Mouse (Mus musculus) spleen, adult 12 weeks (tissue): ENCODE results near the gene Capn1.
A peak's percentile ranks its signal among the peaks of the same experiment; 100 is the strongest.

ENCODE experiments used
- DNase-seq: peaks from one replicate; pipeline ENCODE4 v3.0.0; 2022; ENCODE audit warnings: low spot score

The Capn1 gene

DNA sequence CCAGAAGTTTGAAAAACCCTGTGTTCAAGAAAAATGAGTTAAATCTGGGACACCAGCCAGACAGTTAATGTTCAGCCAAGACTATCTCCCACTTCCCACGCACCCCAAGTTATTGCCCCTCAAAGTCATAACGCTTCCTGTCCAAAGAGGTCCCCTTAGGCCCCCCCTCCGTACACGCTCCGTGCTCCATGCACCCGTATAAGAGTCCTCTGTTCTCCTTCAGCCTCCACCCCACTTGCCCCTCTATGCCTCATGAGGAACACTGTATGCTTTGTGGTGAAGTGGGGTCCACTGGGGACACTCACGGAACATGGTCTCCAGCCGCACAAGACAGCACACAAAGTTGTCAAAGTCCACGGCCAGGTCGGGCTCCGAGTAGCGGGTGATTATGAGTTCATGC lies 25.7 kb downstream of the Capn1 start:
- DNase-seq: no peak

DNA sequence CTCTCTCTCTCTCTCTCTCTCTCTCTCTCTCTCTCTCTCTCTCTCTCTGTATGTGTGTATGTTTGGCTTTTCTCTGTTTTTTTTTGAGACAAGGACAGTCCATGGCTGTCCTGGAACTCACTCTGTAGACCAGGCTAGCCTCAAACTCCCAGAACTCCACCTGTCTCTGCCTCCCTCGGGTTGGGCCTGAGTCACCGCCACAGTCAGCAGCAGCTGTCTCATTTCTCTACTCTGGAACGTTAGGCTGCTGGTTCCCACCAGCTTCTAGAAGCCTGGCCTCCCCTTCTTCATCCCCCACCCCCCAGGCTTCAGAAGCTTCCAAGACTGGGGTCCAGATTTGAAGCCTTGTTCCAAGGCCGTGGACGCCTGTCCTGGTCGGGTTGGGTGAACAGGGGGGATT lies 26.1 kb downstream of the Capn1 start:
- no peak for DNase-seq

DNA sequence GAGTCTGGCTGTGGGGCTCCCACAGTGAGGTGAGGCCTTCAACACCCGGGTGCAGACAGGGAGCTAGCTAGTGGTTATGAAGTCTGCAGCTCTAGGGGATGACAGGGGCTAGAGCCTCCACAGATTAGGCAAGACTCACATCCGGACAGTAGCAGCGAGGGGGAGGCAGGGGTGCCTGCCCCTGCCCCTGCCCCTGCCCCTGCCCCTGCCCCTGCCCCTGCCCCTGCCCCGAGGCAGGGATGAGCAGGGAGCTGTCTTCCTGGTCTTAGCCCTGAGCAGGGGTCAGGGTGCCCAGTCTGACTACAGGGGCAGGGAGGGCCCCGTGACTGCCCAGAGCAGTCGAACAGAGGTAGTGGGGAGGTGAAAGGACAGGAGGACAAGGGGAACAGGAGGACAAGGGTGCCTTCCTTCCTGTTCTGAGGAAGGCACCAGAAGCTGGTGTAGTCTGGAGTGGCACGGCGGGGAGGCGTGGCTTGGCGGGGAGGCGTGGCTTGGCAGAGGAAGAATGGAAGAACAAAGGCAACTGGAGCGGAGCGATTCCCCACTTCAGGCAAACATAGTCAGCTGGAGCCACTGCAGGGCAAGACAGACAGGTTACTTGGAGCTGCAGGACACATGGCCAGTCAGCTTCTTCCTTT lies 26.8 kb downstream of the Capn1 start:
- DNase-seq: peak; percentile 23

DNA sequence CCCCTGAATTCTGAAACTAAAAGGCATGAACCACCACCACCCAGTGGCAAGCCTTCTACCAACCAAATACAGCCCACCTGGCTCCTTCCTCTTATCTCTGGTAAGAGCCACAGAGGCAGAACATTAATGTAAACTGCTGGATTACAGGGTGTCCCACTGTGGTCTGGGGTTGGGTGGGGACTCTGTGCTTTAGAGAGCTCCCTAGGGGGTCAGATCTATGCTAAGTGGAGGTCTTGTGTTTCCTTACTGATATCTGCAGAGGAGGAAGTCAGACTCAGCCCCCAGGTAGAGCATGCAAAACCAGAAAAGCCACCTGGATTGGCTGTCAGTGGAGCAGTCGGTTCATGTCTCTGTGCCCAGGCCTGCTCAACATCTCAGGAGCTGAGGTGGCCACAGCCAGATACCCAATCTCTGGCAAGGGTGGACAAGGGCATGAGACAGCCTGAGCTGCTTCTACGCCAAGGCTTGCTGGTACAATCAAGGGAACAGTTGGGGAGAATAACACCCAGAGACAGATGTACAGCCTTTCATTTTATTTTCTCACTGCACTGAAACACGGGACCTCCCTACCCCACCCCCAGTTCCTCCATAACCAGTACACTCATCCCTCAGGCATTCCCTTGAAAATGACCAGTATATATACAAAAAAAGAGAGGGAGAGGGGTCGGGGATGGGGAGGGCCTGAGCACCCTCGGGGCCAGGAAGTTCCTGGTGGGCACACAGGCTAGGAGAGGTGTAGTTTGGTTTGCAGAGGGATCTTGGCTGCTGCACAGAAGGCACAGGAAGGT lies 27.5 kb downstream of the Capn1 start:
- DNase-seq: no peak

DNA sequence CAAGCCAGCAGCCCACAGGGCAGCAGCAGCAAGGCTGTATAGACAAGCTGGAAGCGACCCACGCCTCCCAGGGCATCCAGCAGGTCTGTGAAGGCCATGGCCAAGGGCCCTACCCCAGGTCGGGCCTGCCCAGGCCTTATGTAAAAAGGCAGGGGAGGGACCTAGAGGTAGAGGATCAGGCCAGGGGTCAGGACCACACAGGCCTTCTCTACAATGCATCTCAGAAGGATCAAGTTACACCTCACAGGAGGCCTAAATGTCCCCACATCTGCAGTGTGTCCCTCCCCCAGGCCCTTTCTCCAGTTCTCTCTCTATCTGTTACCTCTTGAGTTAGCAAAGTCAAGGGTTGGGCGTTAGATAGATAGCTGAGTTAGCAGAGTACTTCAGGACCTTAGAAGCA lies 29.7 kb downstream of the Capn1 start, which contains the start of gene Slc22a20:
Gene Slc22a20, minus strand, starts transcription at position 101 of the 400 bp plus-strand sequence.
- DNase-seq: no peak

DNA sequence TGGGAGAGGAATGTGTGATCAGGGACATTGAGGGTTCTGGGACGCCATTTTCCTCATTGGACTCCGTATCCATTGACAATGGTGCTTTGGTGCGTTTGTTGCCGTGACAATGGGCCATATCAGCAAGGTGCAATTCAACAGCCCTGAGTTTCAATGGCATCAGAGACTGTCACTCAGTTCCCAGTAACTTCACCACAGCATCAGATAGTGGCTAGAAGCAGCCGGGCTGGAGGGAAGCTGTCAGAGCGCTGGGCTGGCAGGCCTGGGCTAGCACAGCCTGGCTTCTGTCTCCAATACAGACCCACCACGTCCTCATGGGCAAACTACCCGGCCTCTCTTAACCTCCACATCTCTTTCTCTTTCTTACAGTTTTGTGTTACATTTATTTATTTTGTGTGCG lies 35.2 kb downstream of the Capn1 start:
- DNase-seq: no peak

DNA sequence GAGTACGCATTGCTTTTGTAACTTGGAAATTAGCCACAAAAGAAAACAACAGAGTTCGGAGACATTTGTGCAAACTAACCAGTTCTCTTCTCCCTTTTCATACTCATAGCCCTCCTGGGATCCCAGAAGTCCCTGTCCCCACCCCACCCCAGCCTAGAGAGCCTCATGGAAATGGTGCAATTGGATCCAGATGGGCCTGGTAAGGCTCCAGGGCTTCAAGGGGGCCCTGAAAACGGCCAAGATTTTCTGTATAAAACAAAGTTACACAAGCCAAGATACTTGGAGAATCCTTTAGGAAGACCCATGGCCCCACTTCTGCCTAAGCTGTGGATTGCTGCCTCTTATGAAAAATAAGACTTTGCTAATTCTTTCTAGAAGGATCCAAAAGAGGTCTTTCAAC lies 38.0 kb downstream of the Capn1 start:
- no peak for DNase-seq

DNA sequence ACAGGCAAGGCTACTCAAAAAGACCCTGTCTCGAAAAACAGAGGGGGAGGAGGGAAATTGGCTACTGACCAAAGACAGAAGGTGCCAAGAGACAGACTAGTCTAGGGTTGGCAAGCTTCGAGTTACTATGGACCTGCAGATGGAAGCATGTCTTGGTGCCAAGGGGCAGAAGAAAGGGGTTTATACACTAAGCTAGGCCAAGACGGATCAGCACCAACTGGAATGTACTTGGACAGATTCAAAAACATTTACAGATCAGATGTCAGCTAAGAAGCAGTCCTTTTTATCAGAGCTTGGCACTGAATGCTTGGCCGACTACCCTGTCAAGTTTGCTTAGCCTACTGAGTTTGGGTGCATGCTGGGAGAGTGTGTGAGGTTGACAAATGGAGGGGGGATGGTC lies 40.0 kb downstream of the Capn1 start:
- no peak for DNase-seq

DNA sequence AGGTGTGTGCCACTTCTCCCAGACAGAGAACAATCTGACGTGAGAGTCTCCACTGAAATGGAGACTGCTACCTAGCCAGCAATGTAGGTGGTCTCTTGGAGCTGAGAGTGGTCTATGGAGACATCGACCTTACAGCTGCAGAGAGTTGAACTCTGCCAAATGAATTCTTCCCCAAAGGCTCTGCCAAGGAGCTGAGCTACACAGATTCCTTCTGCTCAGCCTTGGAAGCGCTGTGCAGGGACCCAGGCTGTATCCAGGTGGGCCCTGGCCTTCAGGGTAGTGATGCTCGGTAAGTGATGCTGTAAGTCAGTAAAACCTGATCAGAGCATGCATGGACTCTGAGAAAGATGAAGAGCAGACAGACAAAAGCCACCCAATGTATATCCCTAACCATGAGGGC lies 40.6 kb downstream of the Capn1 start:
- no peak for DNase-seq

DNA sequence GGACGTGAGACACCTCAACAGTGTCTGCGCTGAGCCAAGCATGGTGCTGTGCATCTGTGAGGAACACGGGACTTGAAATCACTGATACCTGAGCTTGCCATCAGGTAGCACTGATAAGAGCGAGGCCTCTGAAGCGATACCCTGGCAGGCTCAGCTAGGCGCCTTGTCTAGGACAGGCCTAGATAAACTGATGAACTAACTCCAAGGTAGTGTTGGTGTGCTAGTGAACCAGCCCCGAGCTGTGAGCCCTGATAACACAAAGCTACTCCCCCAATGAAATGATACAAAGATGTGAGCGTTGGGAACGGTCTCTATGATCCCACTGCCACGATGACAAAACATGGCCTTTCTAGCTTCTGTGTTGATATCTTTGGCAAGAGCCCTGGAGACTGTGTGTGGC lies 48.0 kb downstream of the Capn1 start:
- peak; percentile 17 for DNase-seq

DNA sequence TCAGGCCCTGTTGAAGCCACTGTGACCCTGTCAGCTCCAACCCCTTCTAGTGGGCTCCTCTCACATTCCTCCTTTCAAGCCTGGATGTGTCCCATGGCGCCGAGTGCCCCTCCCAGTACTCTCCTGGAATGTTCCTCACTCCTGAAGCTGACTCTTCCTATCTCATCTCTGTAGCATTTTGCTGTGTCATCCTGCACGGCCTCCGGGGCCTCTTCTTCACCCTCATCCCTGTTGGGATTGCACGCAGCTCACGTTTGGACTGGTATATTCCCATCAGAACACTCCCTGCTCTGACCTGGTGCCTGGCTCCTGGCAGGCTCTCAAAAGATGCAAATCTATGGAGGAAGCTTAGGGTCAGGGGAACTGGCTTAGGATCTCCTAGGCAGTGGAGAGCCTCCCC lies 48.9 kb downstream of the Capn1 start:
- peak; percentile 52 for DNase-seq

DNA sequence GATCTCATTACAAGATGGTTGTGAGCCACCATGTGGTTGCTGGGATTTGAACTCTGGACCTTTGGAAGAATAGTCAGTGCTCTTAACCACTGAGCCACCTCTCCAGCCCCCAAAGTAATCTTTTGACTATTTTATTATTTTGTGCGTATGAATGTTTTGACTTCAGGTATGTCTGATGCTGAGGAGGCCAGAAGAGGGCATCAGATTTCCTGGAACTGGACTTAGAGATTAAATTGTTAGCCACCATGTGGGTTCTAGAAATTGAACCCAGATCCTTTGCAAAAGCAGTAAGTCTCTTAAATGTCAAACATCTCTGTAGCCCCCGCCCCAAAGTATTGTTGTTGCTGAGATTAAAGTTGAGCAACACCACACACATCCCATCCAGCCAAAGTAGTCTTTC lies 49.8 kb downstream of the Capn1 start:
- DNase-seq: no peak

DNA sequence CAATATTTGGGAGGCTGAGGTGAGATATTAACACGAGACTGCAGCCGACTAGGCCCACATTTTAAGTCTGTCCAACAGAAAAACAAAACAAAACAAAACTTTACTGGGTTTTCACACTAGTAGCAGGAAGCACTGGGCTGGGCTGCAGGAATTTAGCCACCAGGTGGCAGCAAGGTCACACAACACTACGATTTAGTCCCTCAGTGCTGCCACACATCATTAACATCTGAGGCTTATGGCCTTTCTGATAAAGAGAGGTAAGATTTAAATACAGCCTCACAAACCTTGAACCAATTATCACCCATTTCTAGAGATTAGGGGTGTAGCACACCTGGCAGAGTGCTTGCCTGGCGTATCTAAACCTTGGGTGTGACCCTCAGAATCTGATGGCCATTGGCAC lies 50.4 kb downstream of the Capn1 start:
- peak; percentile 77 for DNase-seq

DNA sequence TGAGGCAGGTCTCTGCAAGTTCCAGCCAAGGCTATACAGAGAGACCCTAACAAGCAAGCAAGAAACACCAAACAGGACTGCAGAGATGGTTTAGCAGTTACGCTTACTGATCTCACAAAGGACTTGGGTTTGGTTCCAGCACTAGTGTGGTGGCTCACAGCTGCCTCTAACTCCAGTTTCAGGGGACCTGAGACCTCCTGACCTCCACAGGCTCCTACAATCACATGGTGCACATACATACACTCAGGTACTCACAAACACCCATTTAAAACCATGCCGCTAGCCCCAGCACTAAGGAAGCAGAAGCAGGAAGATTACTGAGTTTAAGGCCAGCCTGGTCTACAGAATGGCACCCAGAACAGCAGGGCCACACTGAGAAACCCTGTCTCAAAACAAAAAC lies 50.9 kb downstream of the Capn1 start:
- DNase-seq: no peak

DNA sequence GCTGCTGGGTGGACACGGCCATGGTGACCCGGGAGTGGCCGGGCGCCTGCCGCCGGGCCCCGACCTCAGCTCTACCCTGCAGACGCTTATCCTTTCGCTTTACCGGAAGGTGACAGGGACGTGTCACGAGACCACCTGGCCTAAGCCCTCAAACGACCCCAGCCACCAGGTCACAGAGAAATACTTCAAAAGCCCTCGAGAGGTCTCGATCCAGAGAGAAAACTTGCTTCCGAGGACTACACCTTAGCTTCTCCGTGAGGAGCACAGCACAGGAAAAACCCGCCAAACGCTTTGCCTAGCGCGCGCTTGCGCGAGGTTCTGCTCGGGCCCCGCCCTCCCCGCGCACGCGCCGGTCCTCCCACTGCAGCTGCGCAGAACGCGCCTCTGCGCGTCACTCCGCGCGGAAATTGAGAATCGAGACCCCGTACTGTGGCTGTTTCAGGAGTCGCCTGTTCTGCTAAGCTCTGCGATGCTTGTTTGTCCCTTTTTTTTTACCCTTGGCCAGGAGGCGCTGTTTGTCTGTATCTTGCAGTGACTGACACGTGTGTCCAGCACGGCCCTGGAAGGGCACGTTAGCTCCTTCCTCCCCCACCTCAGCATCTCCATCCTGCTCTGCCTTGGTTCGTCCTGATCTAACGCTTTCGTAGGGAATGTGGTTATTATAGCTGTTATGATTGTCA lies 51.7 kb downstream of the Capn1 start, which contains the start of gene Pola2:
Gene Pola2, minus strand, starts transcription at position 320 of the 680 bp plus-strand sequence.
- peak; percentile 83 for DNase-seq

DNA sequence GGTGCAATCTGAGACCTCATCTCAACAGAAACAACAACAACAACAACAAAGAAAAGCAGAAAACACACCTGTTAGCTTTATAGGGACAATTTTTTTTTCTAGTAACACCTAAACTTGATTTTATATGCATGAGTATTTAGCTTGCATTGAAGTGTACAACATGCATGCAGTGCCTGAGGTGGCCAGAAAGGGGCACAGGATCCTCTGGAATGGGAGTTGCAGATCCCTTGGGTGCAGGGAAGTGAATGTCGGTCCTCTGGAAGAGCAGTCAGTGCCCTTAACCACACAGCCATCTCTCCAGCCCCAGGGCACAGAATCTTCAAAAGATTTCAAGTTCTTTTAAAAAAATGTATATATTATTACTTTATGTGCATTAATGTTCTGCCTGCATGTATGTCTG lies 53.0 kb downstream of the Capn1 start:
- DNase-seq: no peak

DNA sequence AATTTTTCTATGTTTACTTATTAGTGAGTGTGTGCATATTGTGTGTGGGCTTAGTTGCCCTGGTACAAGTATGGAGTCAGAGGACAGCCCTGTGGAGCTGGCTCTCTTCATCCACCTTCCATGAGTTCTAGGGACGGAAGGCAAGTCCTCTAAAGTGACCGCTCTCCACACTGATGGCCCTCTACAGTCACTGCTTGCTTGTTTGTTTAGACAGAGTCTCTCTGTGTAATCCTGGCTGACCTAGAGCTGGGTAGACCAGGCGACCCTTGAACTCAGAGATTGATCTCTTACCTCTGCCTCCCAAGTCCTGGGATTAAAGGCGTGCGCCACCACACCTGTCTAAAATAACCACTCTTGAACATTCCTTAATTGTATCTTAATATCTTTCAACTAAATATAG lies 58.3 kb downstream of the Capn1 start:
- DNase-seq: no peak

DNA sequence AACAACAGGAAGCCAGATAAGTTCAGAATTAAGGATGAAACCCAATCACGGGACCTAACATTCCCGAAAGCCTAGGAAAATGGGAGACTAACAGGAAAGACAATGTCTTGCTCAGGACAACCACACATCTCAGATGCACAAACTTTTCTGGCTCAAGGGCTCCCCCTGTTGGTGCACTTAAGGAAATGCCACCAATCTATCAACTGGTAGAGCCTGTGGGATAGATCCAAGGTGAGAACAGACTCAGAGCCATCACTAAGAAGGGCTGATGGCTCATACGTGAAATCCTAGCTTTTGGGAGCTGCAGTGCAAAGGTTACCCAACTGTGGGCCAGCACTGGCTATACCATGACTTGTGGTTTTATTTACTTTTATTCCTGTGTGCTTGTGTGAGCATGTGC lies 59.0 kb downstream of the Capn1 start:
- DNase-seq: peak; percentile 67

DNA sequence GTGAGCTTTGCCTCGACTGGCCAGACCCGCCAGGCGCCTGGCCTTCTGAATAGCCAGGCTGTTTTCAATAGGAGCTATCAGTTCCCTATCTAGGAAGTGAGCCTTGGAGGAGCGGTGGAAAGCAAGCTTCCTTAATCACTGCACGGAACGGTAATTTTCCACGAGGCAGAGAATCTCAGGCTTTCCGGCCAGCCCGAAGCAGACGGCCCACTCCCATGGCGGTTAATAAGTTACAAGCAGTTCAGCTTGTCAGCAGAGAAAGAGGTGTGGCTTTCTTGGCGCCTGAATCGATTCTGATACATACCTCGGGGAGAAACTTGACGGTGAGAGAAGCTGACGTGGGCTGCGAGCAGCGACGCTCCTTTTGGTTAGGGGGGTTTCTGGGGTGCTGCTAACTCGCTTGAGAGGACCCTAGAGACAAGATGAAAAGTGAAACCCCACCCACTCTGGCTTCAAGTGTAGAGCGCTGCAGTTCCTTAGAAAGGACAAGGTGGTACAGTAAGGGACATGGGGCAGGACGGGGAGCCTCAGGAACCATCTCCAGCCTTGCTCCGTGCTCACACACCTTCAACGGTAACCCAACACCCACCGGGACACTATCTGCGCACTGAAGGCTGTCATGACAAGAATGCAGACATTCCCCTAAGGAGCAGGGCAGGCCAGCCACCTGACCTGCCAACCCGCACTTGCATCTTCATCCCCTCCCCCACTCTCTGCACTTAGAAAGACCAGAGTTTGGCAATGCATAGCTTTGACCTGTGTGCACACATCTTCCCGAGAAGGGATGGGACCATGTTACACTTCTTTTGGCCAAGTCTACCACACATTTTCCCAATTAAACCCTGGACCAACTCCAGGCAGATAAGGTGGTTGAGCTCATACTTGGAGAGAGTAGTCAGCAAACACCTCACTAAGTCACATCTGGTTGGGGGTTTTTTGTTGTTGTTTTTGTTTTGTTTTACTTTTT lies 59.7 kb downstream of the Capn1 start:
- DNase-seq: no peak

DNA sequence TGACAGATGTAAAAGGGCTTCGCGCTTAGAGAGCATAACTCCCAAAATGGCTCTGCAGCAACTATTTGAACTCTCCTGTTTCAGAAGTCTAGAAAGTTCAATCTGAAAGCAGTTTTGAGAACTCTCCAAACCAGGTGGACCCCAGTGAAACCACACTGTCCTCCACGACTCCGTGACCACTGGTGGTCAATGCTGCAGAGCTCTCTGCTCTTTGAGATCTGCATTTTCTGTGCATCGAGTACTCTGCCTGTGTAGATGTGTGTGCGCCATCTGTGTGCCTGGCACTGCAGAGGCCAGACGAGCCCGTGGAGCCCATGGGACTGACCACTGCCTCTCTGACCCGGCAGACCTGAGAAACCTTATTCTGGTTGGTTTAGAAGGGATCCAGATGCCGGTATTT lies 60.8 kb downstream of the Capn1 start:
- DNase-seq: no peak

DNA sequence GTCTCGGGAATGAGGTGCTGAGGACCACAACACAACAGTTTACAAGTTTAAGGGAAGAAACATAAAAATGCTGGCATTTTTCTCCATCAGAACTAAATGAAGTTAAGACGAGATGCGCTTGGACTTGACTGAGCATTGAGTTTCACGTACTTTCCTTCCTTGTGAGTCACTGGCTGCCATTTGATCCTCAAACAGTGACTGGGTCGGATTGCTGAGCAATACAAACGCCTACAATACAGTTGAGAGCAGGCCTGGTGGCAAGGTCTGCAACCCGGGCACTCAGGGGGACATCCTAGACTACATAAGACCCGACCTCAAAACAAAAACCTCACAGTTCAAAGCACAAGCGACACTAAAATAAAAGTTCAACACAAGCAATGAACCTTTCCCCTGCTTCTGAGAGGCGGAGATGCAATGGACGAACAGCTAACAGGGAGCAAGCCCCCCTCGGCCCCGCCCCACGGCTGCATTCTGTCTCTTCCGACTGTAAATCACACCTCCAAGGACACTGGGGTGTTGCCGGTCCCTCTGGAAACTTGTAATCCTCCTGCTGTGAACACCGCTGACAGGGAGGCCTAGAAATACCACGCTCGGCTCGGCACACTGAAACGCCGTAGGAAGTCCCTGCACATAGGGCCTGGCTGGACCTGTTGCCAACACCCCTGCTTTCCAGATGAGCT lies 61.5 kb downstream of the Capn1 start:
- DNase-seq: no peak
